Mouse (Mus musculus): ENCODE results near the gene Fam163b. TPM values are rescaled to one million over a fixed set of nuclear protein-coding genes. Genes with fewer than 3 reads are reported as not detected.

Gene Fam163b
- polyA plus RNA-seq, 1 experiment = not detected

DNA sequence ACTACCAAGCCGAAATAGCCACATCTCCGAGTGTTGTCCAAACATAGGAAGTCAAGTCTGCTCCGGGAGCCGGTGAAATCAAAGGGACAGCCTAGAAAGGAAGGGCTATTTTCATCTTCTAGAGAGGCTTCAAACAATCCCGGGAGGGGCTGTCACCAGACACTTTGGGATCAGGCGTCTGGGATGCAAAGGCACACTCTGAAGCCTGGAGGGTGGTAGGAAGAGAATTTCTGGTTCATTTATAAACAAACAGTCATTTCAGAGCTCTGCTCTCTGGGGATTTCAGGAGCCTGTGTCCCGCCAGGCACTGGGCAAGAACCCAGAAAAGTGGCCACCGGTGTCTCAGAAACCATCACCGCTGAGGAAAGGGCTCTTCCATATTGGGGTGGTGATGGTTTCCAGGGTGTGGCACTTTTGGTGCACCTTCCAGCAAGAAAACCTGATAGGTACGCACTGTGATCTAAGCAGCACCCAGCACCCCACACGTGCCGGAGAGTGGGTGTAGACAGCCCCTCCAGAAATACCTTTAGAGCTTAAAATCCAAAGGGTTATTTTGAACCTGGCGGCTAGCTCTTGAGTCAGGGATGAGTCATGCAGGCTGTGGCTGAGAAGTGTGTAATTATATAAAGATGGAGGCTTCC, 45.8 kb downstream of the Fam163b start:
- Histone ChIP-seq H3K27ac (ENCODE audit: insufficient read depth, low read depth, low read length) (no peak overlapping the region), H3K4me3 (ENCODE audit: insufficient read depth, low read length) (no peak overlapping the region), H3K4me1 (ENCODE audit: control insufficient read depth, insufficient read depth, low read length) (0 out of 2 replicates have a peak, but pooled peaks cover 4% of the 10 kb centered on the region)
- no peak for TF ChIP-seq POLR2A (IDR thresholded peaks at IDR 0.05; ENCODE audit: borderline replicate concordance, low read depth, low read length)
- no peak for TF ChIP-seq CTCF (IDR thresholded peaks at IDR 0.05; ENCODE audit: low read depth, low read length)

DNA sequence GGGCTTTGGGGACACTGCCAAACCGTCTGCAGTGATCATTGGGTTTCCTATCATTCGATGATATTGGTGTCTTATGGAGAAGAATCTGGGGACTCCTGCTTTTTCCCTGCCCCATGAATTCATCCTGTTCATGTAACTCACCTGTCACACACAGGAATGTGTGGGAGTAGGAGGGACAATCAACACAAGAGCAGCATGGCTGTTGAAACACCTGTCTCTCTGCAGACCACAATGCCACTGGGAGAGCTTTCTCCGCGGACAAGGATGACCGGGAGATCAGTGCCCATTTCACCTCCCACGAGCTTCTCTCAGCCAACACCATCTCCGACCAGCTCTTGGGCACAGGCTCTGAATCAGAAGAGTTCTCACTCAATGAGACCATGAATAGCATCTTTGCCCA, 47.1 kb downstream of the Fam163b start:
- Histone ChIP-seq H3K4me1 (ENCODE audit: control insufficient read depth, insufficient read depth, low read length) (0 out of 2 replicates have a peak, but pooled peaks cover 4% of the 10 kb centered on the region), H3K27ac (ENCODE audit: insufficient read depth, low read depth, low read length) (no peak overlapping the region), H3K4me3 (ENCODE audit: insufficient read depth, low read length) (no peak overlapping the region)
- no peak for TF ChIP-seq CTCF (IDR thresholded peaks at IDR 0.05; ENCODE audit: low read depth, low read length)
- no peak for TF ChIP-seq POLR2A (IDR thresholded peaks at IDR 0.05; ENCODE audit: borderline replicate concordance, low read depth, low read length)

DNA sequence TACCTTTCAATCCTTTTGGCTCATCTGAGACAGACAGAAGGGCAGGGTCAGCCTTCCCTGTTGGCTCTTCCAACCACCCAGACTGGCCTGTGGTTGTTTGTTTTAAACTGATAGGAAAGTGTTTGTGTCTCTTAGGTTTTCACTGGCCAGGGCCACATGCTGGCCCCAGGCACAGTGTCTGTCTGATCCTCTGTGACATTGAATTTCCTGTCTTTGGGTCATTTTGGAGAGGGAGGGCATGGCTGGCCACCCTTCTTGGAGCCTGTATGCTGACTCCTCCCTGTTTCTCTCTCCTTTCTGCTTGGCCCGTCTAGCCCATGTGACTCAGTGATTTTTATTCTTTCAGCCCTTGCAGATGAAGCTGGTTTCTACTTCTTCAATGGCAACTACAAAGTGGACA, 53.1 kb downstream of the Fam163b start:
- TF ChIP-seq POLR2A (IDR thresholded peaks at IDR 0.05; ENCODE audit: borderline replicate concordance, low read depth, low read length) (no peak), CTCF (IDR thresholded peaks at IDR 0.05; ENCODE audit: low read depth, low read length) (no peak)

DNA sequence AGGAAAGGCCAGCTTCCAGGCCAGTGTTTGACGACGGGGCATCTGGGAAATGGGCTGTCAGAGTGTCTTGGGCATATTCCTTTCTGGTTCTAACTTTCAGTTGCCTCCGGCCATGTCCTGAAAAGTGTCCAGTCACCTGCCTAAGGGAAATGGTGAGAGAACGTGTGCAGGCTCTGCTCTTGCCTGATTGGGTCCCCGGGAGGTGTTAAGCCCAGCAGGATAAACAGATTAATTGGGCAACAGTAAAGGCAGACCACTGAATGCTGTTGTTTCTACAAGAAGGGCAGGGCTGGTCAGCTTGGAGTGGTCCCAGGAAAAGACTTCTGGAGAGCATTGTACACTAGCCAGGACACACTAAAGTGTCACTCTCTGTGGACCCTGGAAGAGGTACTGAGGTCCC, 53.6 kb downstream of the Fam163b start:
- Histone ChIP-seq H3K27ac (ENCODE audit: insufficient read depth, low read depth, low read length) (no peak overlapping the region), H3K4me3 (ENCODE audit: insufficient read depth, low read length) (no peak overlapping the region), H3K4me1 (ENCODE audit: control insufficient read depth, insufficient read depth, low read length) (no peaks in the 10 kb centered on the region)
- no peak for TF ChIP-seq POLR2A (IDR thresholded peaks at IDR 0.05; ENCODE audit: borderline replicate concordance, low read depth, low read length)
- no peak for TF ChIP-seq CTCF (IDR thresholded peaks at IDR 0.05; ENCODE audit: low read depth, low read length)

More for the DNA sequence above, 53.1 kb downstream of the Fam163b start:
- Histone ChIP-seq H3K4me1 (ENCODE audit: control insufficient read depth, insufficient read depth, low read length) (no peaks in the 10 kb centered on the region), H3K27ac (ENCODE audit: insufficient read depth, low read depth, low read length) (no peak overlapping the region), H3K4me3 (ENCODE audit: insufficient read depth, low read length) (no peak overlapping the region)

DNA sequence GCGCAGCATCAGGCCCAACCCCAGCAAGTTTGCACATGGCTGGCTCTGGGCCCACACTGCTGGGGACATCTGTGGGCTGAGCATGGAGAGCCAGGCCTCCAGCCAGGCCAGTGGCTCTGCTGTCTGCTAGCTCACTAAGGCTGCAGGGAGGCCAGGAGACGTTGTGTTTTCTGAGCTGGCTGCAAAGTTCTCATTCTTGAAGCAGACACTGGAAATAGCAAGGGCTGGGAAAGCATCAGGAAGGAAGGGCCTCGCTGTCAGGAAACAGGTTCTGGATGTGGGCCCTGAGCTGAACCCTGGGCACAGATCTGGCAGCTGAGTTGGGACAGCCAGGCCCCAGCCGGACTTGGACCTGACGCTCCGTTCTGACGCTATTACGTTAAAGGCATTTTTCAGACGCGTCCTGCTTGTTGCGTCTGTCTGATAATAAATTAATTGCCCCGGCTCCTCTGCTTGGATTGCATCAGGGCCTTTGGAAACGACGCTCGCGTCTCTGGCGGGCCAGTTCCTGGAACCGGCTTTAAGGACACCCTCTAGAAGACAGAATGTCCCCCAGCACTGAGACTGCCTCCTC, 54.1 kb downstream of the Fam163b start:
- no peak overlapping the region for H3K4me3 ChIP-seq (ENCODE audit: insufficient read depth, low read length)
- TF ChIP-seq POLR2A (IDR thresholded peaks at IDR 0.05; ENCODE audit: borderline replicate concordance, low read depth, low read length) = no peak
- no peak overlapping the region for H3K27ac ChIP-seq (ENCODE audit: insufficient read depth, low read depth, low read length)
- no peaks in the 10 kb centered on the region for H3K4me1 ChIP-seq (ENCODE audit: control insufficient read depth, insufficient read depth, low read length)

DNA sequence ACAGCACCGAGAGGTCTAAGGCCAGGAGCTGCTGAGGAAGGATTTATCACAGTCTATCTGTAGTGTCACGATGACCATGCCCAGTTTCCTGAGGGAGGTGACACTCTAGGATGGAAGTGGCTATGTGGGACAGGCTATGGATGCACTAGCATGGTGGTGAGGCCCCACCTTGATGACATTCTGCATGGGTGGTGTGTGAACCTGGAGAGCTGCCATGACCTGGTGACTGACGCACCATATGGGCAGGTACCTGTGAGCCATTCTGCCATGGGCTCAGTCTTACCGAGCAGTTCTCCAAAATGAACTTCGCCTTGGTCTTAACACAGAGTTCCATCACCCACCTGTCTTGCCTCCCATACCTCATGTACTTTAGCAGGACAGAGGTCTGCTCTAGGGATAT, 54.7 kb downstream of the Fam163b start:
- Histone ChIP-seq H3K4me1 (ENCODE audit: control insufficient read depth, insufficient read depth, low read length) (no peaks in the 10 kb centered on the region), H3K4me3 (ENCODE audit: insufficient read depth, low read length) (no peak overlapping the region), H3K27ac (ENCODE audit: insufficient read depth, low read depth, low read length) (no peak overlapping the region)
- TF ChIP-seq POLR2A (IDR thresholded peaks at IDR 0.05; ENCODE audit: borderline replicate concordance, low read depth, low read length) (no peak), CTCF (IDR thresholded peaks at IDR 0.05; ENCODE audit: low read depth, low read length) (no peak)

DNA sequence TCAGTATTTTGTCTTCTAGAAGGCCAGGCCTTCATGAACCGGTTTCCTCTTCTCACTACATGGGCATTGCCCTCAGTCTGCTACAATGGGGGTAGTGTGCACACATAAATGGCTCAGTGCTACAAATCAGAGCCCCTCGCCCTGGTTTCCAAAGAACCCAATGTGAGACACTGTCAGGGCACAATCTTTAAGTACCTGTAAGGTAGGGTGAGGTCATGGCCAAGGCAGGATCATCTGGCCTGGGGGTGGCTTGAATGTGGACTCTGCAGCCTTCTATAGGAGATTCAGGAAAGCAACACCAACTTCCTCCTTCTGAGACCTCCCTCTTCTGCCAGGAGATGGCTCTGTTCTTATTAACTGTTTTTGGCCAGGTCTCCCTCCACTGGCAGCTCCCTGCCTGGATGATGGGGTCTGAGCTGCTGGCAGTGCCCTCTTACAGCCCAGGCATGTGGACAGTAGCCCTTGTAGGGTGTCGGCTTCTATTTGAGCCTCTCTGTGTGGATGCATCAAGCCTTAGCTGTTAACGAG, 55.7 kb downstream of the Fam163b start:
- Histone ChIP-seq H3K4me3 (ENCODE audit: insufficient read depth, low read length) (no peak overlapping the region), H3K27ac (ENCODE audit: insufficient read depth, low read depth, low read length) (no peak overlapping the region)
- TF ChIP-seq POLR2A (IDR thresholded peaks at IDR 0.05; ENCODE audit: borderline replicate concordance, low read depth, low read length) = no peak
- no peak for TF ChIP-seq CTCF (IDR thresholded peaks at IDR 0.05; ENCODE audit: low read depth, low read length)

DNA sequence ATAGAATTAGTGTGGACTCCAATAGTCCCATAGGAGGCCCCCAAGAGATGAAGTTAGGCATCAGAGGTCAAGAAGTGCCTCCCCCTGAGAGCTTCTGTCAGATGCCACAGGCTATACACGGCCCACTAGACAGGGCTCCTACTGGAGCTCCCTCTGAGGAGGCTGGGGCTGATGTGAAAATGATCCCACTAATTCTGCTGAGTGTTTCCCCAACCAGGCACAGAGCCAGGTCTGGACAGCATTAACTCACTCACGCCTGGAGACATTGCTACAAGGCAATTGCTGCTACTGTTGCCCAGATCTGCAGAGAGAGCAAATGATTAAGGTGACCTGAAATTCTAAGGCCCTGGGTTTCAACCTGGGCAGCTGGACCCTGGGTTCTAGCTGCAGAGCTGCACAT, 56.5 kb downstream of the Fam163b start:
- H3K27ac ChIP-seq (ENCODE audit: insufficient read depth, low read depth, low read length) = no peak overlapping the region
- no peaks in the 10 kb centered on the region for H3K4me1 ChIP-seq (ENCODE audit: control insufficient read depth, insufficient read depth, low read length)
- TF ChIP-seq CTCF (IDR thresholded peaks at IDR 0.05; ENCODE audit: low read depth, low read length) (no peak), POLR2A (IDR thresholded peaks at IDR 0.05; ENCODE audit: borderline replicate concordance, low read depth, low read length) (no peak)
- no peak overlapping the region for H3K4me3 ChIP-seq (ENCODE audit: insufficient read depth, low read length)

More for the DNA sequence above, 55.7 kb downstream of the Fam163b start:
- no peaks in the 10 kb centered on the region for H3K4me1 ChIP-seq (ENCODE audit: control insufficient read depth, insufficient read depth, low read length)

DNA sequence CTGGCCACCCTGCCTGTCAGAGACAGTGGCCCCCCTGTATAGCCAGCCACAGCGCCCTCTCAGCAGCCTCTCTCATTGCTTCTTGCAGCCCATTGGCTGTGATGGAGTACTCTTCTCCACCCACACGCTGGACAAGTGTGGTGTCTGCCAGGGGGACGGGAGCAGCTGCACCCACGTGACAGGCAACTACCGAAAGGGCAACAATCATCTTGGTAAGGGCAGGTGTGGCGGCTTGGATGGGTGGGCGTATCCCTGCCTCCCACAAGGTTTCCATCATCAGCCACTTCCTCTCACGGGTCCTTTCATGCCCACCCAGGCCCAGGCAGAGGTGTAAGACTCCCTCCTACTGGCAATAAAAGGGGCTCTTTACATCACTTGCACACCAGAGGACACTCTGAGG, 57.3 kb downstream of the Fam163b start:
- TF ChIP-seq CTCF (IDR thresholded peaks at IDR 0.05; ENCODE audit: low read depth, low read length) = no peak
- TF ChIP-seq POLR2A (IDR thresholded peaks at IDR 0.05; ENCODE audit: borderline replicate concordance, low read depth, low read length) = no peak
- H3K4me1 ChIP-seq (ENCODE audit: control insufficient read depth, insufficient read depth, low read length) = no peaks in the 10 kb centered on the region
- no peak overlapping the region for H3K4me3 ChIP-seq (ENCODE audit: insufficient read depth, low read length)
- no peak overlapping the region for H3K27ac ChIP-seq (ENCODE audit: insufficient read depth, low read depth, low read length)

DNA sequence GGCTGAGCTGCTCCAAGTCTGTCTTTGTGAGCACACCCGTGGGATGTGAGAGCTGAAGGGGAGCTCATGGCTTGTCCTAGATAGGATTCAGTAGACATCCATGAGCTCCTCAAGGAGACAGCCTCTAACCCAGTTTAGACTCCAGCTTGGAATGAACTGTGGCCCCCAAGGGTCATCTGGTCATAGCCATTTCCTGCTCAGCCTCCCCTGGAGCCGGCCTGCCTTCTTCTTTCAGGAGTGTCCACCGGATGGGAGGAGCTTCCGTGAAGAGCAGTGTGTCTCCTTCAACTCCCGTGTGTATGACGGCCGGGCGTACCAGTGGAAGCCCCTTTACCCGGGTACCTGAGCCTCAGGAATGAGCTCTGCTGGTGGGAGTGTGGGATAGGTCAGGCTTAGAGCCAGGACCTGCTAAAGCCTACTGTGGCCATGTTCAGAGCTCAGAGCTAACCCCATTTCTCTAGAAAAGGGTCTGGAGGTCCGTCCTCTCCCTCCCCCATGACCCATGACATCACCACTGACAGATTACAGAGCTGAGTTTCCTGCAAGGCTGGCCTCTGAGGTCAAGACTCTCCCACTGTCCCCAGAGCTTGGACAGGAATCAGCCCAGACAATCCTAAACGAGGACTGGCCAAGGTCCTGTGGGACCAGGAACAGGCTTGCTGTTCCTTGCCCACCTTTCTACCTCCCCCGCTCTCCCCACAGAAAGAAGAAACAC, 58.4 kb downstream of the Fam163b start:
- H3K27ac ChIP-seq (ENCODE audit: insufficient read depth, low read depth, low read length) = no peak overlapping the region
- no peak for TF ChIP-seq CTCF (IDR thresholded peaks at IDR 0.05; ENCODE audit: low read depth, low read length)
- TF ChIP-seq POLR2A (IDR thresholded peaks at IDR 0.05; ENCODE audit: borderline replicate concordance, low read depth, low read length) = no peak

More for the DNA sequence above, 58.4 kb downstream of the Fam163b start:
- Histone ChIP-seq H3K4me1 (ENCODE audit: control insufficient read depth, insufficient read depth, low read length) (no peaks in the 10 kb centered on the region), H3K4me3 (ENCODE audit: insufficient read depth, low read length) (no peak overlapping the region)
